Mouse (Mus musculus) liver, embryonic 16.5 days (tissue): Measurements from ENCODE around the gene Mob3b. TPM values are rescaled to one million over a fixed set of nuclear protein-coding genes. Genes with fewer than 3 reads are reported as not detected.

Source experiments
- ATAC-seq: fragments of 200-750 bp; cut with Nextera tagmentation; 2 replicates; pipeline ENCODE4 v1.8.0; 2017; ENCODE audit warnings: low read depth, mild to moderate bottlenecking, moderate number of reproducible peaks, moderate library complexity
- H3K27ac ChIP-seq: fragments of 300-500 bp; sonication (generic); 2 replicates; pipeline ENCODE4 v1.5.1; 2014; ENCODE audit warnings: mild to moderate bottlenecking, low read length
- H3K27me3 ChIP-seq: fragments of 300-500 bp; sonication (generic); 2 replicates; pipeline ENCODE4 v1.6.1; 2014; ENCODE audit warnings: low read depth, low read length, mixed read lengths; ENCODE audit not compliant: control insufficient read depth, insufficient read depth
- H3K36me3 ChIP-seq: fragments of 300-500 bp; sonication (generic); 2 replicates; pipeline ENCODE4 v1.6.1; 2014; ENCODE audit warnings: mild to moderate bottlenecking; ENCODE audit not compliant: control insufficient read depth, insufficient read depth
- H3K4me1 ChIP-seq: fragments of 300-500 bp; sonication (generic); 2 replicates; pipeline ENCODE4 v1.6.1; 2014; ENCODE audit warnings: low read depth, low read length, mixed read lengths; ENCODE audit not compliant: control insufficient read depth
- H3K4me2 ChIP-seq: fragments of 300-500 bp; sonication (generic); 2 replicates; pipeline ENCODE4 v1.6.1; 2014; ENCODE audit warnings: low read depth, low read length, mixed read lengths
- H3K4me3 ChIP-seq: fragments of 300-500 bp; sonication (generic); 2 replicates; pipeline ENCODE4 v1.5.1; 2014; ENCODE audit warnings: low read depth, mild to moderate bottlenecking, low read length
- H3K9ac ChIP-seq: fragments of 300-500 bp; sonication (generic); 2 replicates; pipeline ENCODE4 v1.6.1; 2014; ENCODE audit warnings: low read depth, low read length
- H3K9me3 ChIP-seq: fragments of 300-500 bp; sonication (generic); replicated peaks from 2 replicates; pipeline ENCODE4 v1.6.1; 2016; ENCODE audit warnings: low read length; ENCODE audit not compliant: control insufficient read depth
- WGBS: fragments of 180-500 bp; shearing (Covaris S2); extraction: QIAGEN DNeasy Blood & Tissue Kit; methylation state at CpG from one replicate; pipeline ENCODE4 v1.1.7; 2014; ENCODE audit not compliant: insufficient replicate concordance; 5-methylcytosine and 5-hydroxymethylcytosine counted together
- polyA plus RNA-seq: library from polyadenylated mRNA; unstranded; fragments of >200 nt; fragmentation: Nextera tagmentation; extraction: Ambion mirVana; gene quantifications from 2 replicates; pipeline ENCODE4 v1.2.1, GENCODE M21; 2015

Gene Mob3b
- polyA plus RNA-seq, 1 experiment from 2014 or later = 10.2 TPM

DNA sequence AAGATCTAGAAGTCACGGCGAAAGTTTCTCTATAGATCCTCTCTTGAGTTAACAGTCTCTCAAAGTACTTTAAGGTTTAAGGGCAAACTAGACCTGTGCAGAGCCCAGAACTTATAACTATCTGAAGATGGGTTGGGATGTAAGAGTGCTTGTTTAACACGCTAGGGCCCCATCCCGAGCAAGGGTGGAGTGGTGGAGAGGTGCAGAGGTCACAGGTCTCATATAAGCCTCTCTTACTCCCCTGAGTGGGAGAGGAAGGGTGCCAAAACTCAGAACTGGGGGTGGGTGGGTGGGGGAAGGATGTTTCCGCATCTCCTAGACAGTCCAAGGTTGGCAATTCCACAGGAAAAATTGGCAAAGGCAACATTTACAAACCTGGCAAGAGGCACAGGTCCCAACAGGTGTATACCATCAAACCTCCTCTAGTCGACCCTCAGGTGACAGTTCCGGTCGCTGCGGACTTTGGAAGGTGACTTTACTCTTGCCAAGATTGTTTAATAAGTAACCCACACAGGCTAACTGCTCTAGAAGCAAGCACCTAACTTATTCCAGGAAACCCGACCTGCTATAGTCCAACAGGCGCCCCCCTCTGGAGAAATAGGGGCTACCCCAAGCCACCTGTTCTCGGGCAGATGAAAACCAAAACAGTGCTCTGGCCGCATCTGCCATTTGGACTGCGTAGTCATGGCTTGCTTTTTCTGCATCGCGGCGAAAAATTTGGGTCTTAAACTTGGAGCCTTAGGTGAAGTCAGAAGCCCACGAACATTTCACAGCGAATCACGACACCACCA lies 2.0 kb downstream of the Mob3b start:
- peak; percentile 81 for ATAC-seq
- Histone ChIP-seq H3K4me2 (peak overlapping the region; percentile 76), H3K9me3 (no peaks in the 10 kb centered on the region), H3K4me3 (peak overlapping the region; percentile 67), H3K27me3 (no peaks in the 10 kb centered on the region), H3K4me1 (peaks cover 4% of the 10 kb centered on the region), H3K36me3 (no peaks in the 10 kb centered on the region), H3K27ac (peak overlapping the region; percentile 84), H3K9ac (peak overlapping the region; percentile 67)
- WGBS = 21% methylated on average over 20 of the region's 20 CpGs

DNA sequence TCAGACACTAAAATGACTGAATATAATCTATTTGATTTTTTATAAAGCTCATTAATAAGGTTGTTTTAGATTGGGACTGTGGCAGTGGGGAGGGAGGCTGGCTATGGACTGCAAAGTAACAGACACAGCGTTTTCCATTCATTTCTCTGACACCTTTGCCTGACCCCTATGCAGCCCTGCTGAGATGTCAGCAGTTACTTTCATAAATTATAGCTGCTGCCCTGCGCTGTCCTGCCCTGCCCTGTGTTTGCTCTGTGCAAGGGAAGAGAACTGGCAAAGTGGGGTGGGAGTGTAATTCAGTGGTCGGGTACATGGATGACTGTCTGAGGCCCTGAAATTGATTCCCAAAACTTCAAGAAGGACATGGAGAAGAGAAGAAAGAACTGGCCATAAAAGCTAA lies 3.2 kb downstream of the Mob3b start:
- no peak overlapping the region for H3K9ac ChIP-seq
- no peaks in the 10 kb centered on the region for H3K36me3 ChIP-seq
- H3K27me3 ChIP-seq = no peaks in the 10 kb centered on the region
- H3K4me3 ChIP-seq = no peak overlapping the region
- peaks cover 4% of the 10 kb centered on the region for H3K4me1 ChIP-seq
- no peaks in the 10 kb centered on the region for H3K9me3 ChIP-seq
- H3K4me2 ChIP-seq = no peak overlapping the region
- H3K27ac ChIP-seq = no peak overlapping the region
- no peak for ATAC-seq
- 43% methylated on average over 3 of the region's 3 CpGs for WGBS

DNA sequence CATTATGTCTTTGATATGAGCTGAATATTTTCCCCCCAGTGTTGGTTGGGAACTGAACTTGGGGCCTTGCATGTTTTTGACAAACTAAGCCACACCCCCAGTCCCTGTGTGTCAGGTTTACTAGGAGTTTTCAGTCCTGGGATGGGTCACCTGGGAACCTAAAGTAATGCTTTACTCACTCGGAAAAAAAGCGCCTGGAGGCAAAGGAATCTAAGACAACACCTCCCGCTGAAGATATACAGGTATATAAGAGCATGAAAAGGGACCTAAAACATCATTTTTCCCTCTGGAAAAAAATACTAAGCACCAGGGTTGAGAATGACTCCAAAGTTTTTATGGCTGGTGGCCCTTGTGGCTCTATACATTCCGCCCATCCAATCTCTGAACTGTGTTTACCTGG lies 5.5 kb downstream of the Mob3b start, which contains the start of gene Ifnk:
Ifnk (plus strand) TSS at position 301 of the 400 bp plus-strand sequence.
- ATAC-seq = no peak
- Histone ChIP-seq H3K4me3 (no peak within 1 kb of the TSS), H3K4me1 (peaks cover 4% of the 10 kb centered on the region; the same call in 1 of the 2 replicates), H3K27ac (no peak within 1 kb of the TSS), H3K9ac (no peak within 1 kb of the TSS), H3K9me3 (no peaks in the 10 kb centered on the region), H3K36me3 (no peaks in the 10 kb centered on the region), H3K27me3 (no peaks in the 10 kb centered on the region), H3K4me2 (no peak within 1 kb of the TSS)
- WGBS = 75% methylated on average over 4 of the region's 4 CpGs

- Histone ChIP-seq H3K4me1 (no peaks in the 10 kb centered on the region; the same call in 1 of the 2 replicates), H3K9ac (no peak overlapping the region), H3K4me2 (no peak overlapping the region), H3K27me3 (no peaks in the 10 kb centered on the region), H3K4me3 (no peak overlapping the region), H3K9me3 (no peaks in the 10 kb centered on the region), H3K27ac (no peak overlapping the region), H3K36me3 (no peaks in the 10 kb centered on the region)
- WGBS = 69% methylated on average over 3 of the region's 3 CpGs
- no peak for ATAC-seq
These were observed 6.6 kb downstream of the Mob3b start for GRCm38 (mm10) chr4:35150706-35151105.

DNA sequence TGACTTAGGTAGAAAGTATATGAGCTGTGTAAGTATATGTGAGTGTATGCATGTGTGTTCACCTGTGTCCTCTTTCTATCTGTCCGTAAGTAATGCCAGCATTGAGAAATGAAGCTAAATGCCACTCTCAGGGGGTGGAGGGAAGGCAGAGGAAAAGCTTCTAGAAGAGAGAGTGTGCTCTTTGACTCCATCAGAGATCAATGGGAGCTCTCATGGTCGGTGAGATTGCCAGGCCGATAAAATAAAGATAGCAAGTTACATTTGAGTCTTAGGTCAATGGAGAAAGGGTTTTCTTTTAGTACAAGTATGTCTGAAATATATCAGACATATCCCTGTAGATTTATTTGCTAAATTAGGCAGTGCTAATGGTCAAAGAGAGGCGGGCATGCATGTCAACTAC lies 9.0 kb downstream of the Mob3b start:
- Histone ChIP-seq H3K27me3 (no peaks in the 10 kb centered on the region), H3K27ac (no peak overlapping the region), H3K36me3 (no peaks in the 10 kb centered on the region), H3K4me3 (no peak overlapping the region), H3K4me1 (no peaks in the 10 kb centered on the region), H3K9ac (no peak overlapping the region), H3K9me3 (no peaks in the 10 kb centered on the region), H3K4me2 (no peak overlapping the region)
- ATAC-seq = no peak
- 61% methylated on average over 4 of the region's 4 CpGs for WGBS

DNA sequence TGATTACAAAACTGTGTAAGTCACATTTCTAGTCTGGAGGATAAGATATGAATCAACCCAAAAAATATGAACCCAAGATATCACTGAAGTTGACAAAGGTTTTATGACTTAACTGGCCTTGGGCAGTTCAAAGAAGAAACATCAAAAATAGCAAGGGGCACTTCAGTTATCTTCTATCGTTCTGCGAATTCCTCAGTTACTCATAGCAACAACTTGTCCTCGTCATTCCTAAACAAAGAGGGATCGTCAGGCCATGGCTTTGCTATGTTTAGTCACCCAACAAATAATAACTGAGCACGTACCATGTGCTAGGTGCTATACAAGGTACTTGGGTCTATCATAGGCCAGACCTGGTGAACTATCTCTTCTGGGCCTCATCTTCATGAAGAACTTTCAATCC lies 10.7 kb downstream of the Mob3b start:
- Histone ChIP-seq H3K4me2 (no peak overlapping the region), H3K27me3 (no peaks in the 10 kb centered on the region), H3K4me1 (no peaks in the 10 kb centered on the region), H3K9ac (no peak overlapping the region), H3K27ac (no peak overlapping the region), H3K36me3 (no peaks in the 10 kb centered on the region), H3K9me3 (no peaks in the 10 kb centered on the region), H3K4me3 (no peak overlapping the region)
- ATAC-seq = no peak
- WGBS = 69% methylated on average over 5 of the region's 5 CpGs

DNA sequence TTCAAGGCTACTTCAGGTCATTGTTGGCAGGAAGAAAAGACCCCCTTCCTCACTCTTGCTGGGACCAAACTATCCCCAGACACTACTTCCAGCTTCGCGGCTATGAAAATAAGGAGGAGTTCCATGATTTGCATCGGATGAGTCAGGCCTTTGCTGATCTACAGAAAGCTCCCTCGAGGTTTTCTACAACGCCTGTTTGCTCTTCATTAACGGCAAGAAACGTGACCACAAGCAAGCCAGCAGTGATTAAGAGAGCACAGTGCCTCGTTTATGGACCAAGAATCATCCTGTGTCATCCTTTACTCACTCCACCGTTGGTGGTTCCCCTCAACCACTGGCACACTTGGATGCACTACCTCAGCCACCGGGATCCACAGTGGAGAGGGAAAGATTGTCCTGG lies 11.6 kb downstream of the Mob3b start:
- H3K4me3 ChIP-seq = no peak overlapping the region
- no peaks in the 10 kb centered on the region for H3K27me3 ChIP-seq
- ATAC-seq = no peak
- no peak overlapping the region for H3K9ac ChIP-seq
- no peaks in the 10 kb centered on the region for H3K36me3 ChIP-seq
- no peak overlapping the region for H3K4me2 ChIP-seq
- H3K27ac ChIP-seq = no peak overlapping the region
- H3K4me1 ChIP-seq = no peaks in the 10 kb centered on the region
- 65% methylated on average over 10 of the region's 10 CpGs for WGBS
- H3K9me3 ChIP-seq = no peaks in the 10 kb centered on the region

DNA sequence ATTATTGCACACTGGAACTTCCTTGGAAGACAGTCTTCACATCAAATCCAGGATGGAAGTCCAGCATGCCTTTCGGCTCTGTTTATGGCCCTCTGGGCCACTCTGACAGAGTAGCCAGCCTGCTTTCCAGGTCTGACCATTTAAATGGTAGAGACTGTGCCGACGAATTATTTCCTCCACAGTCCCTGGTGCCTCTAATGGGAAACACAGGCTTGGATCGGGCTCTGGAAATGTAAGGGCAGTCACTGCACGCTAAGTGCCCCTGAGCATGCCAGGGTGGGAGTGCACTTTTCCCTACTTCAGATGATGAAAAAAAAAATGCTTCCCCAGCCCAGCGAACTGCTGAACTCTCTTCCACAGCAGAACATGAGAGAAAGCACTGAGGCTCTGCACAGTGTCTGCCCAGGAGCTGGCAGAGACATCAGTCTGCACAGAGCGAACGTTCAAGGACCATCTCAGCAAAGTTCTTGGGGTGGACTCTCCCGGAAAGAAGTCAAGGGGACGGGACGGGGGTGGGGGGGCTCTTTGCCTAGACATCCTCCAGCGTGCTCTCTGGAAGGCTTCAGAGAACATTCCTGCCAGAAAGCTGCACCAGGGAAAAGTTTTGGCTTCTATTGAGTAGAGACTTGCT lies 13.7 kb downstream of the Mob3b start:
- Histone ChIP-seq H3K27ac (no peak overlapping the region), H3K9me3 (no peaks in the 10 kb centered on the region), H3K36me3 (no peaks in the 10 kb centered on the region), H3K4me1 (no peaks in the 10 kb centered on the region), H3K4me3 (no peak overlapping the region), H3K4me2 (no peak overlapping the region), H3K27me3 (no peaks in the 10 kb centered on the region), H3K9ac (no peak overlapping the region)
- 76% methylated on average over 12 of the region's 12 CpGs for WGBS
- ATAC-seq = no peak

GRCm38 (mm10) chr4:35140317-35140716 lies 17.0 kb downstream of the Mob3b start:
- no peak for ATAC-seq
- H3K4me2 ChIP-seq = no peak overlapping the region
- peaks cover 15% of the 10 kb centered on the region for H3K4me1 ChIP-seq
- 42% methylated on average over 6 of the region's 6 CpGs for WGBS
- H3K27me3 ChIP-seq = no peaks in the 10 kb centered on the region
- H3K36me3 ChIP-seq = no peaks in the 10 kb centered on the region
- H3K9ac ChIP-seq = no peak overlapping the region
- no peaks in the 10 kb centered on the region for H3K9me3 ChIP-seq
- no peak overlapping the region for H3K4me3 ChIP-seq
- no peak overlapping the region for H3K27ac ChIP-seq
